Mouse (Mus musculus): Measurements from ENCODE around the gene Insl5. TPM values are rescaled to one million over a fixed set of nuclear protein-coding genes. Genes with fewer than 3 reads are reported as not detected.

Gene Insl5
- polyA plus RNA-seq, 1 experiment, result not detected

GRCm38 (mm10) chr4:102979385-102979784 lies 47.3 kb downstream of the Insl5 start:
- 44% methylated on average over 5 of the region's 5 CpGs for WGBS
- H3K4me3 ChIP-seq (ENCODE audit: low read depth, low read length), result no peak overlapping the region

DNA sequence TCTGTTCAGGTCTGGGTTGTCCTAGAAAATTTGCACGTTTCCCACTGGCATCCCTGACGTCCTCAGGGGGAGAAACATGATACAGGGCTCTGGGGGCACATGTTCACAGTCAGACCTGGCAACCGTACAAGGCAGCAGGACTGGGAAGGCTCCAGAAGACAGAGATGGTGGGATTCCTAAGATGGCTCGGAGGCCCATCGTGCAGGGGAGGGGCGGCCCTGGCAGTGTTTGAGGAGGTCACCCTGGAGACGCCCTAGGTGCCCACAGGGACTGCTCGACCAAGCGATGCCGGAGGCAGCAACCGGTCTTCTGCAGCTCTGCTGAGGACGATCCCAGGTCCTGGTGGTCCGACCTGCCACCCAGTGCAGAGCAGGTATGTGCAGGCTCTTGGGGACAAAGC lies 48.2 kb downstream of the Insl5 start, which contains the start of gene Tctex1d1:
Gene Tctex1d1, plus strand, starts transcription at position 167 of the 400 bp plus-strand sequence.
- peaks cover 11% of the 10 kb centered on the region; the same call in 1 of the 2 replicates for H3K27me3 ChIP-seq (ENCODE audit: control insufficient read depth, insufficient read depth, low read length)
- H3K36me3 ChIP-seq (ENCODE audit: control insufficient read depth, insufficient read depth, low read length), result no peaks in the 10 kb centered on the region
- no peak within 1 kb of the TSS for H3K27ac ChIP-seq (ENCODE audit: insufficient read depth, low read depth, low read length)
- no peak for TF ChIP-seq CTCF (IDR thresholded peaks at IDR 0.05; ENCODE audit: extremely low read depth, insufficient read length, insufficient replicate concordance, low read depth, low read length)
- TF ChIP-seq POLR2A (IDR thresholded peaks at IDR 0.05; ENCODE audit: low read depth, low read length), result no peak
- 0 out of 2 replicates have a peak, but pooled peaks cover 2% of the 10 kb centered on the region for H3K4me1 ChIP-seq (ENCODE audit: control insufficient read depth, insufficient read depth, insufficient read length, low read length)
- H3K4me3 ChIP-seq (ENCODE audit: low read depth, low read length), result peak within 1 kb of the TSS; percentile 5; the same call in 1 of the 2 replicates
- WGBS, result 6% methylated on average over 13 of the region's 13 CpGs

More at GRCm38 (mm10) chr4:102979385-102979784, 47.3 kb downstream of the Insl5 start:
- H3K4me1 ChIP-seq (ENCODE audit: control insufficient read depth, insufficient read depth, insufficient read length, low read length), result 0 out of 2 replicates have a peak, but pooled peaks cover 2% of the 10 kb centered on the region
- peaks cover 11% of the 10 kb centered on the region; the same call in 1 of the 2 replicates for H3K27me3 ChIP-seq (ENCODE audit: control insufficient read depth, insufficient read depth, low read length)
- no peaks in the 10 kb centered on the region for H3K36me3 ChIP-seq (ENCODE audit: control insufficient read depth, insufficient read depth, low read length)
- TF ChIP-seq CTCF (IDR thresholded peaks at IDR 0.05; ENCODE audit: extremely low read depth, insufficient read length, insufficient replicate concordance, low read depth, low read length) (no peak), POLR2A (IDR thresholded peaks at IDR 0.05; ENCODE audit: low read depth, low read length) (no peak)
- no peak overlapping the region for H3K27ac ChIP-seq (ENCODE audit: insufficient read depth, low read depth, low read length)

DNA sequence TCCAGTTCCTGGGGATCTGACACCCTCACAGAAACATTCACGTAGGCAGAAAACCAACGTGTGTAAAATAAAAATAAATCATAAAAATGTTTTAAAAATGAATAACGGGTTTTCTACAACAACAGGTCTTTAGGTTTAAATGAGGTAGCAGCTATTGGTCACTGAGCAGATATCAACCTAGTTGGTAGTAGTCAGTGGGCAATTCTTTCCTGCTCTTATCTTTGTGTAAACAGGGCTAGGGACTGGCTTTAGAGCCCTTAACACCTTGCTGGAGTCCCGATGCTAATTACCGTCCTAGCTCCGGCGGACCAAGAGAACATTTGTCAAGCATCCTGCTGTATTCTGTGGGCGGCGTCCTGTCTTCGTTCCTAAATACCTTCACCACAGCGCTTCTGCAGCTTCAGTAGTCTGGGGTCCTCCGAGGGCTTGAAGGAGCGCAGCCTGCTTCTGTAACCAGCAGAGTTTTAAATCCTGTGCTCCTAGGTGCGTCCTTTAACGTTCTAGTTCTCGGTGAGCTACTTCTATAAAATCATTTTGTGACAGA lies 48.8 kb downstream of the Insl5 start:
- Histone ChIP-seq H3K27ac (ENCODE audit: insufficient read depth, low read depth, low read length) (no peak overlapping the region), H3K4me3 (ENCODE audit: low read depth, low read length) (no peak overlapping the region), H3K27me3 (ENCODE audit: control insufficient read depth, insufficient read depth, low read length) (peaks cover 11% of the 10 kb centered on the region; the same call in 1 of the 2 replicates), H3K4me1 (ENCODE audit: control insufficient read depth, insufficient read depth, insufficient read length, low read length) (0 out of 2 replicates have a peak, but pooled peaks cover 2% of the 10 kb centered on the region), H3K36me3 (ENCODE audit: control insufficient read depth, insufficient read depth, low read length) (no peaks in the 10 kb centered on the region)
- TF ChIP-seq POLR2A (IDR thresholded peaks at IDR 0.05; ENCODE audit: low read depth, low read length), result no peak
- no peak for TF ChIP-seq CTCF (IDR thresholded peaks at IDR 0.05; ENCODE audit: extremely low read depth, insufficient read length, insufficient replicate concordance, low read depth, low read length)
- 15% methylated on average over 16 of the region's 16 CpGs for WGBS

- Histone ChIP-seq H3K4me1 (ENCODE audit: control insufficient read depth, insufficient read depth, insufficient read length, low read length) (0 out of 2 replicates have a peak, but pooled peaks cover 2% of the 10 kb centered on the region), H3K27ac (ENCODE audit: insufficient read depth, low read depth, low read length) (no peak overlapping the region), H3K36me3 (ENCODE audit: control insufficient read depth, insufficient read depth, low read length) (no peaks in the 10 kb centered on the region), H3K4me3 (ENCODE audit: low read depth, low read length) (no peak overlapping the region), H3K27me3 (ENCODE audit: control insufficient read depth, insufficient read depth, low read length) (peaks cover 11% of the 10 kb centered on the region; the same call in 1 of the 2 replicates)
- 57% methylated on average over 12 of the region's 12 CpGs for WGBS
- no peak for TF ChIP-seq CTCF (IDR thresholded peaks at IDR 0.05; ENCODE audit: extremely low read depth, insufficient read length, insufficient replicate concordance, low read depth, low read length)
- TF ChIP-seq POLR2A (IDR thresholded peaks at IDR 0.05; ENCODE audit: low read depth, low read length), result no peak
These were observed 50.1 kb downstream of the Insl5 start for GRCm38 (mm10) chr4:102976290-102977275.

- 63% methylated on average over 5 of the region's 5 CpGs for WGBS
- H3K27me3 ChIP-seq (ENCODE audit: control insufficient read depth, insufficient read depth, low read length), result peaks cover 11% of the 10 kb centered on the region; the same call in 1 of the 2 replicates
- no peak overlapping the region for H3K27ac ChIP-seq (ENCODE audit: insufficient read depth, low read depth, low read length)
- H3K36me3 ChIP-seq (ENCODE audit: control insufficient read depth, insufficient read depth, low read length), result no peaks in the 10 kb centered on the region
- H3K4me3 ChIP-seq (ENCODE audit: low read depth, low read length), result no peak overlapping the region
- H3K4me1 ChIP-seq (ENCODE audit: control insufficient read depth, insufficient read depth, insufficient read length, low read length), result 0 out of 2 replicates have a peak, but pooled peaks cover 2% of the 10 kb centered on the region
- TF ChIP-seq CTCF (IDR thresholded peaks at IDR 0.05; ENCODE audit: extremely low read depth, insufficient read length, insufficient replicate concordance, low read depth, low read length), result no peak
- TF ChIP-seq POLR2A (IDR thresholded peaks at IDR 0.05; ENCODE audit: low read depth, low read length), result no peak
These were observed 52.5 kb downstream of the Insl5 start for GRCm38 (mm10) chr4:102974172-102974571.

GRCm38 (mm10) chr4:102972071-102972470 lies 54.6 kb downstream of the Insl5 start:
- H3K4me1 ChIP-seq (ENCODE audit: control insufficient read depth, insufficient read depth, insufficient read length, low read length), result no peaks in the 10 kb centered on the region
- 70% methylated on average over 3 of the region's 3 CpGs for WGBS
- H3K27ac ChIP-seq (ENCODE audit: insufficient read depth, low read depth, low read length), result no peak overlapping the region
- H3K27me3 ChIP-seq (ENCODE audit: control insufficient read depth, insufficient read depth, low read length), result no peaks in the 10 kb centered on the region
- TF ChIP-seq POLR2A (IDR thresholded peaks at IDR 0.05; ENCODE audit: low read depth, low read length), result no peak
- no peak for TF ChIP-seq CTCF (IDR thresholded peaks at IDR 0.05; ENCODE audit: extremely low read depth, insufficient read length, insufficient replicate concordance, low read depth, low read length)
- H3K36me3 ChIP-seq (ENCODE audit: control insufficient read depth, insufficient read depth, low read length), result no peaks in the 10 kb centered on the region
- H3K4me3 ChIP-seq (ENCODE audit: low read depth, low read length), result no peak overlapping the region

All from small intestine, adult 2 months (tissue).